Mouse (Mus musculus) limb, embryonic 11.5 days (tissue): ENCODE data around the gene Cdkl1. TPM values are rescaled to one million over a fixed set of nuclear protein-coding genes. Genes with fewer than 3 reads are reported as not detected.

Experiments
- ATAC-seq: fragments of 200-750 bp; cut with Nextera tagmentation; 2 replicates; pipeline ENCODE4 v1.8.0; 2017; ENCODE audit warnings: low read depth; ENCODE audit not compliant: insufficient number of reproducible peaks, low FRiP score, low TSS enrichment
- DNase-seq: peaks from one replicate; pipeline ENCODE4 v3.0.0-alpha.2; 2015; ENCODE audit warnings: low spot score
- H3K27ac ChIP-seq: fragments of 300-500 bp; sonication (generic); replicated peaks from 2 replicates; pipeline ENCODE4 v1.5.1; 2014; ENCODE audit warnings: low read depth, mild to moderate bottlenecking, low read length
- H3K27me3 ChIP-seq: fragments of 300-500 bp; sonication (generic); 2 replicates; pipeline ENCODE4 v1.6.1; 2014; ENCODE audit warnings: mild to moderate bottlenecking, low read length, mixed read lengths; ENCODE audit not compliant: control insufficient read depth, insufficient read depth
- H3K36me3 ChIP-seq: fragments of 300-500 bp; sonication (generic); 2 replicates; pipeline ENCODE4 v1.6.1; 2014; ENCODE audit warnings: mild to moderate bottlenecking, low read length, moderate library complexity, mixed read lengths; ENCODE audit not compliant: control insufficient read depth, insufficient read depth
- H3K4me1 ChIP-seq: fragments of 300-500 bp; sonication (generic); 2 replicates; pipeline ENCODE4 v1.6.1; 2014; ENCODE audit warnings: low read length, mixed read lengths; ENCODE audit not compliant: control insufficient read depth, insufficient read depth
- H3K4me2 ChIP-seq: fragments of 300-500 bp; sonication (generic); 2 replicates; pipeline ENCODE4 v1.6.1; 2014; ENCODE audit warnings: low read depth, mild to moderate bottlenecking, moderate library complexity; ENCODE audit not compliant: severe bottlenecking
- H3K4me3 ChIP-seq: fragments of 300-500 bp; sonication (generic); 2 replicates; pipeline ENCODE4 v1.5.1; 2014; ENCODE audit warnings: low read depth, low read length
- H3K9ac ChIP-seq: fragments of 300-500 bp; sonication (generic); 2 replicates; pipeline ENCODE4 v1.6.1; 2014; ENCODE audit warnings: mild to moderate bottlenecking, low read length
- H3K9me3 ChIP-seq: fragments of 300-500 bp; sonication (generic); 2 replicates; pipeline ENCODE4 v1.6.1; 2016; ENCODE audit warnings: low read length; ENCODE audit not compliant: control insufficient read depth
- WGBS: fragments of 180-500 bp; shearing (Covaris S2); extraction: QIAGEN DNeasy Blood & Tissue Kit; methylation state at CpG from one replicate; pipeline ENCODE4 v1.1.7; 2014; 5-methylcytosine and 5-hydroxymethylcytosine counted together
- polyA plus RNA-seq: library from polyadenylated mRNA; unstranded; fragments of >200 nt; fragmentation: Nextera tagmentation; extraction: Ambion mirVana; gene quantifications from 2 replicates; pipeline ENCODE4 v1.2.1, GENCODE M21; 2014

The Cdkl1 gene
- polyA plus RNA-seq, 1 experiment from 2014 or later = 1.3 TPM

DNA sequence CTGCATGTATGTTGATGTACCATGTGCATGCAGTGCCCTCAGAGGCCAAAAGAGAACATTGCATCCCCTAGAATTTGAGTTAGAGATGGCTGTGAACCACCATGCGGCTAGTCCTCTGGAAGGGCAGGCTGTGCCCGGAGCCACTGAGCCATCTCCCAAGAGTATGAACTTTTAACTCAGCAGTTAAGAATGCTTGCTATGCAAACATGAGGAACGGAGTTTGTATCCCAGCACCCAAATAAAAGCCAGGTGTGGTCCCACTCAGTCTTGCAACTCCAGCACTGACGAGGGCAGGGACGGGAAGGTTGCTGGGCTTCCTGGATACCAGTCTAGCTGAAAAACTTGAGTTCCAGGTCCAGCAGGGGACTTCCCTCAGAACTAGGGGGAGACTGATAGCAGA is 49.1 kb downstream of the Cdkl1 start:
- H3K4me2 ChIP-seq = no peak overlapping the region
- H3K27me3 ChIP-seq = no peaks in the 10 kb centered on the region
- H3K9ac ChIP-seq = no peak overlapping the region
- H3K36me3 ChIP-seq = no peaks in the 10 kb centered on the region
- 61% methylated on average over 5 of the region's 5 CpGs for WGBS
- H3K27ac ChIP-seq = no peak overlapping the region
- H3K4me3 ChIP-seq = no peak overlapping the region
- no peak for DNase-seq
- H3K4me1 ChIP-seq = no peaks in the 10 kb centered on the region
- no peak for ATAC-seq
- H3K9me3 ChIP-seq = no peaks in the 10 kb centered on the region

DNA sequence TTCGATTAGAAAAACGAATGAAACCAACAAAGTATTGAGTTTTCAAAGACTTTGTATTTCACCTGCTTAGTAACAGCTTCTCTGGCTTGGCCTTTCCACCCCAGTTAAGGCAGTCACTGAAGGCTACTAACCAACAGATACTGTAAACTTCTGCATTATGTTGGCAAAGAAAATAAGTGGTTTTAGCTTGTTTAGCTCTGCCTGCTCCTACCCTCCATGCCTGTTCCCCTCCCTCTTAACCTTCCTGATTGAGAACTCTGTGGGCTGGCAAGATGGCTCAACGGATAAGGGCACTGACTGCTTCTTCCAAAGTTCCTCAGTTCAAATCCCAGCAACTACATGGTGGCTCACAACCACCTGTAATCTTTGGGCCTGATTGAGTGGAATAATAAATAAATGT is 57.1 kb downstream of the Cdkl1 start:
- Histone ChIP-seq H3K9ac (no peak overlapping the region), H3K27ac (no peak overlapping the region), H3K36me3 (no peaks in the 10 kb centered on the region), H3K4me3 (no peak overlapping the region), H3K27me3 (no peaks in the 10 kb centered on the region), H3K4me2 (no peak overlapping the region), H3K9me3 (no peaks in the 10 kb centered on the region), H3K4me1 (no peaks in the 10 kb centered on the region)
- DNase-seq = no peak
- ATAC-seq = no peak
- 85% methylated on average over 3 of the region's 3 CpGs for WGBS

DNA sequence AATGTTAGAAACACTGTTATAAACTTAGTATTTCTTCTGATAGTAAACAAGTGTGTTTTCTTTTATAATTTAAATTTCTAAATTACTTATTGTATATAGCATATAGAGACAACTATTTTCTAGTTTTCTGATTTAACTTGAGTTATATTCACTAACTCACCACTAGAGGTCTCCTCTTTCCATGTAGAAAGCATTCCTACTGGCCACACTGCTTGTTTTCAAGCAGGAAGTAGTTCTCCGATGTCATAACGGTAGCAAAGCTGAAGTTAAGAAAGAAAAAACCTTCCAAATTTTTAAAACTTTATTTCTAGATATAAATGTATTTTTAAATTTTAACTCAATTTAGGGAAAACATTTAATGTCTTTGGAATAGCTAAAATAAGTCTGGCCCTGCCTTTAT is 57.5 kb downstream of the Cdkl1 start:
- Histone ChIP-seq H3K9me3 (no peaks in the 10 kb centered on the region), H3K4me3 (no peak overlapping the region), H3K9ac (no peak overlapping the region), H3K27me3 (no peaks in the 10 kb centered on the region), H3K4me1 (no peaks in the 10 kb centered on the region), H3K4me2 (no peak overlapping the region), H3K27ac (no peak overlapping the region), H3K36me3 (no peaks in the 10 kb centered on the region)
- WGBS = 9% methylated on average over 2 of the region's 2 CpGs
- DNase-seq = no peak
- ATAC-seq = no peak

DNA sequence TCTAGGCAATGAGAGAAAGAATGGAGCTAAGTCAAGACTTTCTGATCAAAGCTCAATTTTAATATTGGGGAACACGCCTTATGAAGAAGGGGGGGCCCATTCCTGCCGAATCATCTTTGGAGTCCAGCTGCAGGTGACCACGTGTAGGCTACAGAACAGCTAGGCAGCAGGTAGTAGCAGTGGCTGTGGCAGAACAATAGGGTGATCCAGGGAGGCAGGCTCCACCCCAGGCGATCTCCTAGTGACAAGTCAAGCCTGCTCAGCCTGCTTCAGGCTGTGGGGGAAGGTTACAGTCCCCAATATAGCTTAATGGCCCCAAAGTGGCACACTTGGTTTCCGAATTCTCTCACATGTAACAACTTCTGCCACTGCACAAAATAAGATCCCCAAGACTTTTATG is 58.8 kb downstream of the Cdkl1 start:
- 53% methylated on average over 5 of the region's 5 CpGs for WGBS

DNA sequence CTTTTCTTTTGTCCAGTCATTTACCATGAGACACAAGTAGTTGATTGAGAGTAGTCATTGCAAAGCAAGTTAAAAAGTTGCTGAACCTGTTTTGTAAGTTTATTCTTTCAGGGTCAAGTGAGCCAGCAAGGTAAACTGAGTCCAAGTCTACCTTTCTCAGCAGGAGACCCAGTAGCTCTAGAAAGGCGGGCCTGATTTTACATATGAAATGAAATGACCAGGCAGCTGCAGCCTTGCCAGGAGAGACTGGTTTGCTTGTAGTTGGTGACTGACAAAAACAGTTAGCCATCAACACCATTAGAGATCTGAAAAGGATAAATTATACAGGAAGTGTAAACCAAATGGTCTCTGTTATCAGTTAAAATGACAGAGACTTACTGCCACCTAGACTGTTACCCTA is 60.8 kb downstream of the Cdkl1 start:
- DNase-seq (no peak), ATAC-seq (no peak)
- Histone ChIP-seq H3K4me3 (no peak overlapping the region), H3K9me3 (no peaks in the 10 kb centered on the region), H3K27me3 (no peaks in the 10 kb centered on the region), H3K27ac (no peak overlapping the region), H3K36me3 (no peaks in the 10 kb centered on the region), H3K4me1 (0 out of 2 replicates have a peak, but pooled peaks cover 3% of the 10 kb centered on the region), H3K4me2 (no peak overlapping the region), H3K9ac (no peak overlapping the region)
- 77% methylated on average over 1 of the region's 1 CpGs for WGBS

More for the DNA sequence above, 58.8 kb downstream of the Cdkl1 start:
- DNase-seq = no peak
- Histone ChIP-seq H3K9ac (no peak overlapping the region), H3K4me2 (no peak overlapping the region), H3K27me3 (no peaks in the 10 kb centered on the region), H3K9me3 (no peaks in the 10 kb centered on the region), H3K4me3 (no peak overlapping the region), H3K36me3 (no peaks in the 10 kb centered on the region), H3K27ac (no peak overlapping the region), H3K4me1 (no peaks in the 10 kb centered on the region)
- ATAC-seq = no peak

DNA sequence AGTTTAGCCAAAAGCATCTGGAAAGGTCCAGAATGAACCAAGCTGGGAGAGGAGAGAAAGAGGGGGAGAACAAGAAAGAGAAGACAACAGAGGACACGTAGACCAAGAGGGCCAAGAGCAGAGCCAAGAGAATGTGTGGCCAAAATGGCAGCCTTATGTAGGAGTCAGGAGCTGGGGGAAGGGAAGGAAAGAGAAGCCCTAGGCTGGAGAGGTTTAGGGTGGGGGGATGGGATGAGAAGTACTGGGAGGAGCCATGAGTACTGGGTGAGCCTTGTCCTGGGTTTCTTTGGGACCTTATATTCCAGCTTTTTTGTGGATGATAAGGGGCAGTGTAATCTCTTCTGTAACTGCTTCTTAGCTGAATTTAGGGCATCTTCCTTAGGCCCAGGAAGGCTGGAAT is 61.8 kb downstream of the Cdkl1 start:
- no peaks in the 10 kb centered on the region for H3K36me3 ChIP-seq
- no peak overlapping the region for H3K27ac ChIP-seq
- WGBS = 89% methylated on average over 1 of the region's 1 CpGs
- H3K4me1 ChIP-seq = 0 out of 2 replicates have a peak, but pooled peaks cover 3% of the 10 kb centered on the region
- no peak overlapping the region for H3K4me3 ChIP-seq
- ATAC-seq (no peak), DNase-seq (no peak)
- no peaks in the 10 kb centered on the region for H3K27me3 ChIP-seq
- H3K4me2 ChIP-seq = no peak overlapping the region
- H3K9me3 ChIP-seq = no peaks in the 10 kb centered on the region
- H3K9ac ChIP-seq = no peak overlapping the region

DNA sequence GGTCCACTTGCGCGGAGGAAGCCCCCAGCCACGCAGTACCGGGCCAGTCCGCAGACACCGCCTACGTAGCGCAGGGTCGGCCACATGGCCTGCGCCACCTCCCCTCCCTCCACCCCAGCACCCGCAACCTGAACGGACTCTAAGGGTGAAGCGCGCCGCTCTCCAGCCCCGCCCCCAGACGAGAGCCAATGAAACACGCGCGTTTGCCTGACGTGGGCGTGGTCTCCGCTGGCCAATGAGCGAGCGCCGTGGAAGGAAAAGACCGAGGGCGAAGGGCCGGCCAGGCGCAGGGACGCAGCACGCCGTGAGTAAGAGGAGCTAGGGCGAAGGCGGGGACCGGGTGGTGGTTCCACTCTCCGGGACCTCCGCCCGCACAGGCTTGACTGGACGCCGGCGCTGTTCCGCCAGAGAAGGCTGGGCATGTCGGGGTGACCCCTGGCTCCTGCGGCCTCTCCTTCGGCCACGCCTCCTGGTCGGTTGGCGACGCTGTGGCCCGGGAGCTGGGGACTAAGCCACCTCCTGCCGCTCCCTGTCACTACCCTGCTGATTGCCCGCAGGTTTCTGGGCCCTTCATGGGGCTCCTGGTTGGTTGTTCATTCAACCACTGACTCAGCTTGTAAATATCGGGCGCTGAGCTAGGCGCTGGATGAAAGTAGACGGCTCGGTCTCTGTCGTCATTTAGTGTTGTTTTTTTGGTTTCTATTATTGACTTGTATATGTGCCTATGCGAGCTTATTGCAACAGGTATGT is 66.2 kb downstream of the Cdkl1 start, which contains the start of the genes L2hgdh and Atp5s:
TSS of gene L2hgdh (minus strand) at position 163 of the 750 bp plus-strand sequence.
TSS of gene Atp5s (plus strand) at position 240 of the 750 bp plus-strand sequence.
- peaks cover 2% of the 10 kb centered on the region; the same call in 1 of the 2 replicates for H3K36me3 ChIP-seq
- H3K4me1 ChIP-seq = 0 out of 2 replicates have a peak, but pooled peaks cover 5% of the 10 kb centered on the region
- no peaks in the 10 kb centered on the region; the same call in 1 of the 2 replicates for H3K9me3 ChIP-seq
- peak within 1 kb of the TSS; percentile 68 for H3K27ac ChIP-seq
- peak within 1 kb of the TSS; percentile 78 for H3K4me3 ChIP-seq
- peak; percentile 95 for ATAC-seq
- H3K27me3 ChIP-seq = no peaks in the 10 kb centered on the region
- DNase-seq = peak; percentile 97
- H3K9ac ChIP-seq = peak within 1 kb of the TSS; percentile 76
- peak within 1 kb of the TSS; percentile 84 for H3K4me2 ChIP-seq
- WGBS = under 1% methylated on average over 60 of the region's 60 CpGs

DNA sequence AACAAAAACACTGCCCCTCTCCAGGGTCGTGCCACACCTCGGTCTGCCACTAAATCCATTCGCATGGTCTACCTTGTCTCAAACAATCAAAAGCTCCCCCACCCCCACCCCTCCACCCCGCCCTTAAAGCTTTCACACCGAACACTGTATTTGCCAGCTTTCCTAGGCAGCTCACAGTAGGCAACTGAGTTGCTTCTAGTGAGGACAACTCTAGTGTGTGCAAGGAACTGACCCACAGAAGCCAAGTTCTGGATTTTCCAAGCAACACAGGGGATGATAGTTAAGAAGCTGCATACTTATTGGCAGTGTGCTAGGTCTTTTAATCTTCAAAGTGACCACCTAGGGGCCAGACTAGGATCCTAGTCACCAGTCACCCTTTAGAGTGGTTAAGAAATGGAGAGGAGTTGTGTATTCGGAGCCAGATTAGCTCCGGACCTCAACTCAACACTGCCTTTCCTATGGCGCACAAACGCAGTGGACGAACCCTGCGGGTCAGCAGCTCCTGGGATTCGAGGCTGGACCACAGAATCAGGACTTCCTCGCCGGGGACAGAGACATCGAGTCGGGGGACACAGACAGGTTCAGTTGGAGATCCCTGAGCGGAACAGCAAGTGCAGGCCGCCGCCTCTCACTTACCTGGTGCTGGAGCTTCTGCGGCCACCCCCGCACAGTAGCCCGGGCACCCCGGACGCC is 66.9 kb downstream of the Cdkl1 start:
- Histone ChIP-seq H3K9ac (peak overlapping the region; percentile 66), H3K4me1 (0 out of 2 replicates have a peak, but pooled peaks cover 5% of the 10 kb centered on the region), H3K27me3 (no peaks in the 10 kb centered on the region), H3K9me3 (no peaks in the 10 kb centered on the region; the same call in 1 of the 2 replicates), H3K4me2 (peak overlapping the region; percentile 84), H3K4me3 (peak overlapping the region; percentile 78), H3K27ac (no peak overlapping the region), H3K36me3 (peaks cover 7% of the 10 kb centered on the region)
- peak; percentile 22; the same call in 1 of the 2 replicates for ATAC-seq
- no peak for DNase-seq
- 3% methylated on average over 24 of the region's 24 CpGs for WGBS
